Mouse (Mus musculus) cortical plate, adult 2 months (tissue): ENCODE results near the gene D10Wsu102e. TPM values are rescaled to one million over a fixed set of nuclear protein-coding genes. Genes with fewer than 3 reads are reported as not detected.
"Not testable (repeated sequence)": the region's sequence is repeated elsewhere in the genome, so short reads cannot be mapped to it uniquely, and the experiment has no call there.

ENCODE experiments used
- H3K27ac ChIP-seq: fragments of 200-500 bp; 2 replicates; pipeline ENCODE4 v1.5.1; 2012; ENCODE audit warnings: low read length, control low read depth, inconsistent platforms; ENCODE audit not compliant: insufficient read depth
- H3K4me1 ChIP-seq: fragments of 200-500 bp; 2 replicates; pipeline ENCODE4 v1.6.1; 2011; ENCODE audit warnings: low read length; ENCODE audit not compliant: control insufficient read depth, insufficient read depth
- H3K4me3 ChIP-seq: fragments of 200-500 bp; 2 replicates; pipeline ENCODE4 v1.5.1; 2011; ENCODE audit warnings: mild to moderate bottlenecking, low read length, control low read depth; ENCODE audit not compliant: insufficient read depth
- CTCF ChIP-seq: fragments of 200-500 bp; IDR thresholded peaks from 2 replicates; pipeline ENCODE4 v1.5.1; 2011; ENCODE audit warnings: mild to moderate bottlenecking, control low read depth, low read length; ENCODE audit not compliant: insufficient read depth; ENCODE audit errors: extremely low read depth
- POLR2A ChIP-seq: fragments of 200-500 bp; IDR thresholded peaks from 2 replicates; pipeline ENCODE4 v1.6.1; 2011; ENCODE audit warnings: mild to moderate bottlenecking, low read length, control low read depth; ENCODE audit not compliant: insufficient read depth; ENCODE audit errors: extremely low read depth
- polyA plus RNA-seq: library from polyadenylated mRNA; depleted of rRNA; stranded (reverse); fragments of >200 nt; gene quantifications from 2 replicates; pipeline ENCODE4 v1.2.3, GENCODE M21; 2012

D10Wsu102e gene
- polyA plus RNA-seq, 1 experiment = 1.5 TPM

GRCm38 (mm10) chr10:83383863-83384262 lies 23.8 kb downstream of the D10Wsu102e start:
- TF ChIP-seq POLR2A = no peak
- TF ChIP-seq CTCF = no peak
- Histone ChIP-seq H3K4me1 (no peaks in the 10 kb centered on the region), H3K27ac (no peak overlapping the region), H3K4me3 (no peak overlapping the region)

DNA sequence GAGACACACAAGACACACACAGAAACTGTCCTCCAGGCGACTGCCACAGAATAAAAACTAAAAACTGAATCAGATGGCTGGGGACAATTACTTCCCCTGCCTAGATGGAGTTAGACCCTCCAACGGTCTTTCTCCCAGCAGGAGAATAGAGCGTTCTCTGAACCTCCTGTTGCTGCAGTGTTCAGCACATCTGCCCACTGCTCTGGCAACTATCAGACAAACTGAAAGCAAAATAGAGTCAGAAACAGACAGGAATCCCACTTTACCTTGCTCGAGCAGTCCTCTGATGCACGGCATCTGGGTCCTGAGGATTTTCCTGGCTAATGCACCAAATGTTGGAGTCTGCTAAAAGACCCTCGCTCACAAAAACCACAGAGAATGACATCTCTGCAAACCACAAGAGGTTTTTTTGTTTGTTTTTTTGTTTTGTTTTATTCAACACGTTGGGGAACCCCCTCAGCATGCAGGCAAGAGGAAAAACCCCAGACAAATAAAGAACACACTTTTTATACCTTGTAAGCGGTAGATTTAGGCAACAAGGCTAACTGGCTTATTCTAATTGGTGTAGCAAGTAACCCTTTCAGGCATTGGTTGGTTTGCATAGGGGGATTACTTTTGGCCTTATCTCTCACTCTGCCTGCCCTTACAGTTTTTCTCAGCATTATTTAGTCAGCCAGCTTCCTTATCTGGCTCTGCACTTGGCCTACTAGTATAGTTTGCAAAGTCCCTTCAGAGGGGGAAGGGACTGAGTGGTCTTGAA lies 24.6 kb downstream of the D10Wsu102e start:
- no peaks in the 10 kb centered on the region for H3K4me1 ChIP-seq
- H3K27ac ChIP-seq = no peak overlapping the region
- no peak overlapping the region for H3K4me3 ChIP-seq
- TF ChIP-seq CTCF (no peak), POLR2A (no peak)

- no peak overlapping the region for H3K4me3 ChIP-seq
- TF ChIP-seq CTCF = no peak
- no peak for TF ChIP-seq POLR2A
- no peaks in the 10 kb centered on the region for H3K4me1 ChIP-seq
- H3K27ac ChIP-seq = no peak overlapping the region
Measured at GRCm38 (mm10) chr10:83385330-83385910, 25.4 kb downstream of the D10Wsu102e start.

GRCm38 (mm10) chr10:83397336-83397735 lies 37.3 kb downstream of the D10Wsu102e start:
- Histone ChIP-seq H3K4me3 (no peak overlapping the region), H3K27ac (no peak overlapping the region), H3K4me1 (no peaks in the 10 kb centered on the region)
- TF ChIP-seq CTCF = no peak
- no peak for TF ChIP-seq POLR2A

- not testable (repeated sequence) for H3K4me3 ChIP-seq, H3K27ac ChIP-seq, H3K4me1 ChIP-seq
Measured at GRCm38 (mm10) chr10:83400896-83401295, 40.9 kb downstream of the D10Wsu102e start.

DNA sequence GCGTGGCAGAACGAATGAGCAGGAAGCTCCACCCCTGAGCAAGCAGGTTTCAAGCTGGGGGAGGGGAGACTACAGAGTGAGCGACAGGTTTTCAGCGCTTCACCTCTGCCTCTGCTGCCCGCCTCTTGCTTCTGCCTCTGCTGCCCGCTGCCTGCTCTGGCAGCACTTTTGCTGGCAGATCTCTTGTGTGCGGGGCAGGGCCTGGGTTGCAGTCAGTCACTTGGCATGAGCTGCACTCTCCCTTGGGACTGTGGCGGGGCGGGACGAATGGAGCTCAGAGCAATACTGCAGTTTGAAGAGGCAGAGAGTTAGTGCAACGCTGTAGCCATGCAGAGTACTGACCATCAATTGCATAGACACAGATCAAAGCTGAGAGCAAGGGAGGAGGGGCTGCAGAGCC lies 45.0 kb downstream of the D10Wsu102e start:
- TF ChIP-seq POLR2A (no peak), CTCF (no peak)
- Histone ChIP-seq H3K27ac (no peak overlapping the region), H3K4me1 (no peaks in the 10 kb centered on the region), H3K4me3 (no peak overlapping the region)

DNA sequence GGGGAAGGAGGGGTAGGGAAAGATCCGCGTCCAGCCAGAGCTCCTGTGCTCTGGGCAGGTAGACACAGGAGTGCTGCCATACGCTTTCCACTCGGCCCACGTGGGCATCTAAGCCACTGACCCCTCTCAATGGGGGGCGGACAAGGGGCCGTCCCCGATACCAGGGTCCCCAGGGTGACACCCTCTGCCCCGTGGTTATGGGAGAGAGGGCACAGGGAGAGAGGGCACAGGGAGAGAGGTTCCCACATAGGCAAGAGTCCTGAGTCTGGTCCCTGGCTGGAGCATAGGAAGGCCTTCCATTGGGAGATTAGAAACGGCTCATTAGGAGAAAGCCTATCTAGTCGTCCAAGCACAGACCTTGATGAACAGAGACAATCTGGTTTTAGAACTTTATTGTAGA lies 45.7 kb downstream of the D10Wsu102e start:
- H3K4me3 ChIP-seq = no peak overlapping the region
- TF ChIP-seq POLR2A = no peak
- TF ChIP-seq CTCF = no peak
- no peak overlapping the region for H3K27ac ChIP-seq
- no peaks in the 10 kb centered on the region for H3K4me1 ChIP-seq

- Histone ChIP-seq H3K4me3 (no peak overlapping the region), H3K4me1 (no peaks in the 10 kb centered on the region), H3K27ac (no peak overlapping the region)
- TF ChIP-seq POLR2A = no peak
- TF ChIP-seq CTCF = no peak
Measured at GRCm38 (mm10) chr10:83407141-83407540, 47.1 kb downstream of the D10Wsu102e start.

DNA sequence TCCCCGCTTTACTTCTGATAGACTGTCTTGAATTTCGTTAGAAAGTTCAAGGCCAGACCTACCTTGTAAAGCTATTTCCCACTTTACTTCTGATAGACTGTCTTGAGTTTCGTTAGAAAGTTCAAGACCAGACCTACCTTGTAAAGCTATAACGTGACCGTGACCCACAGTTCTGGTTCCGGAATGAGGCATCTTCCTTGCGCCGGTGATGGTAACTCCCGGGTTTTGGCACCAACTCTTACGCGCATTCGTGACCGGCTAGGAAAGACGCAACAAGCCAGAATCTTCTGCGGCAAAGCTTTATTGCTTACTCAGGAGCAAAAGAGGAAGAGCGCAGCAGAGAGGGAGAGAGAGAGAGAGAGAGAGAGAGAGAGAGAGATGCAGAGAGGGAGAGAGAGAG lies 58.4 kb downstream of the D10Wsu102e start:
- not testable (repeated sequence) for H3K4me1 ChIP-seq, H3K27ac ChIP-seq, H3K4me3 ChIP-seq

- Histone ChIP-seq H3K4me3 (no peak overlapping the region), H3K4me1 (no peaks in the 10 kb centered on the region), H3K27ac (no peak overlapping the region)
- TF ChIP-seq CTCF = no peak
Measured at GRCm38 (mm10) chr10:83448582-83448981, 88.6 kb downstream of the D10Wsu102e start.
